Comparison of ENCODE assay signal across 9 mouse cellular contexts in the genomic region with DNA sequence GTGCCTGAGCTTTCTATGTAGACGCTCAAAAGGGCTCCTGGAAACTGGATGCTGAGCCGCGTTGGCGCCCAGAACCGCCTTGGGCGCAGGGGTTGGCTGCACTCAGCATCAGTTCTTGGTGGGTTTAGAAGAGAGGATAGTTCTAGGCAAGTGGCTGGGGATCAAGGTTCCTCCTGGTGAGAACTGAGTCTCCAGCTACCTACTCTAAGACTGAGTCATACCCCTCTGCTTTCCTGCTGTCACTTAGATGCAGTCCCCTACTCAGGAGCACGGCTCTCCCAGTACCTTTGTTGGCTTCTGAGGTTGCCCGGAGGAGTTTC. TPM values are rescaled to one million over a fixed set of nuclear protein-coding genes. Genes with fewer than 3 reads are reported as not detected.
A peak's percentile ranks its signal among the peaks of the same experiment; 100 is the strongest.
DNase-seq lines count a peak whose midpoint lies in the region; ATAC-seq and TF ChIP-seq lines count a peak whose summit lies in the region.
"Had no signal": no experiment of that assay in that cellular context is flagged by ENCODE, and none has a peak within 500 bp of the region (broad histone marks: within the 10 kb centered on the region; RNA-seq: fewer than 3 reads in every experiment).

No protein-coding gene starts in this region.

- no peak overlapping the region for H3K9ac ChIP-seq in heart, embryonic 12.5 days
- no peak overlapping the region for H3K9ac ChIP-seq in ES-Bruce4 (ENCODE audit: low read depth, poor library complexity, severe bottlenecking)
- 0 out of 2 replicates have a peak overlapping the region, but pooled peaks have one; percentile 8 for H3K9ac ChIP-seq in hindbrain, embryonic 11.5 days (ENCODE audit: low read depth, low read length)
- H3K9ac ChIP-seq in midbrain, embryonic 11.5 days (ENCODE audit: low read length) = no peak overlapping the region

- DNase-seq in heart, postnatal 4 days = no peak
- peak; percentile 46 for DNase-seq in hindbrain, embryonic 11.5 days (ENCODE audit: low spot score)
- peak; percentile 93 for DNase-seq in midbrain, embryonic 11.5 days (ENCODE audit: low spot score, missing footprints)
- no peak for DNase-seq in T-cell, adult 2 months (ENCODE audit: low spot score)
- DNase-seq in ovary, postnatal 36 days (ENCODE audit: low spot score) = no peak

- TF ChIP-seq CTCF in ES-Bruce4 (IDR thresholded peaks at IDR 0.05; ENCODE audit: low read depth, low read length) = no peak

- H3K36me3 ChIP-seq in heart, embryonic 12.5 days = no peaks in the 10 kb centered on the region
- no peaks in the 10 kb centered on the region for H3K36me3 ChIP-seq in ES-Bruce4 (ENCODE audit: control insufficient read depth, insufficient read depth, low read length, poor library complexity, severe bottlenecking)
- H3K36me3 ChIP-seq in hindbrain, embryonic 11.5 days (ENCODE audit: control insufficient read depth, insufficient read depth, low read length) = no peaks in the 10 kb centered on the region
- H3K36me3 ChIP-seq in midbrain, embryonic 11.5 days (ENCODE audit: control insufficient read depth, insufficient read depth, low read length) = no peaks in the 10 kb centered on the region

- H3K4me2 ChIP-seq in heart, embryonic 12.5 days = peak overlapping the region; percentile 67
- H3K4me2 ChIP-seq in hindbrain, embryonic 11.5 days (replicated peaks; ENCODE audit: low read depth, low read length) = peak overlapping the region; percentile 52
- H3K4me2 ChIP-seq in midbrain, embryonic 11.5 days = peak overlapping the region; percentile 44

- H3K27ac ChIP-seq in heart, embryonic 12.5 days (ENCODE audit: poor library complexity, severe bottlenecking) = no peak overlapping the region
- no peak overlapping the region for H3K27ac ChIP-seq in ES-Bruce4 (ENCODE audit: insufficient read depth, low read length)
- no peak overlapping the region for H3K27ac ChIP-seq in hindbrain, embryonic 11.5 days (ENCODE audit: low read depth, low read length)
- no peak overlapping the region for H3K27ac ChIP-seq in midbrain, embryonic 11.5 days (ENCODE audit: low read depth, low read length)

- H3K4me1 ChIP-seq in heart, embryonic 12.5 days (replicated peaks) = peaks cover 20% of the 10 kb centered on the region
- H3K4me1 ChIP-seq in ES-Bruce4 (ENCODE audit: control insufficient read depth, insufficient read depth, low read length) = no peaks in the 10 kb centered on the region
- peaks cover 7% of the 10 kb centered on the region for H3K4me1 ChIP-seq in hindbrain, embryonic 11.5 days (replicated peaks; ENCODE audit: control insufficient read depth, insufficient read depth, low read length)
- peaks cover 17% of the 10 kb centered on the region for H3K4me1 ChIP-seq in midbrain, embryonic 11.5 days (ENCODE audit: control insufficient read depth, insufficient read depth, low read length)

- H3K9me3 ChIP-seq in heart, embryonic 12.5 days (replicated peaks) = no peaks in the 10 kb centered on the region
- no peaks in the 10 kb centered on the region for H3K9me3 ChIP-seq in ES-Bruce4 (replicated peaks; ENCODE audit: control insufficient read depth, insufficient read depth, low read length, poor library complexity, severe bottlenecking)
- H3K9me3 ChIP-seq in hindbrain, embryonic 11.5 days (ENCODE audit: control insufficient read depth, low read length) = no peaks in the 10 kb centered on the region
- no peaks in the 10 kb centered on the region for H3K9me3 ChIP-seq in midbrain, embryonic 11.5 days (ENCODE audit: control insufficient read depth, low read length)

- peaks cover 57% of the 10 kb centered on the region for H3K27me3 ChIP-seq in heart, embryonic 12.5 days (replicated peaks)
- H3K27me3 ChIP-seq in ES-Bruce4 (ENCODE audit: control insufficient read depth, insufficient read depth, low read length, poor library complexity, severe bottlenecking) = peaks cover 11% of the 10 kb centered on the region; the same call in 1 of the 2 replicates
- peaks cover 39% of the 10 kb centered on the region for H3K27me3 ChIP-seq in hindbrain, embryonic 11.5 days (ENCODE audit: control insufficient read depth, insufficient read depth, low read length)
- H3K27me3 ChIP-seq in midbrain, embryonic 11.5 days (ENCODE audit: control insufficient read depth, insufficient read depth, low read length) = peaks cover 44% of the 10 kb centered on the region

- TF ChIP-seq POLR2A in ES-Bruce4 (IDR thresholded peaks at IDR 0.05; ENCODE audit: insufficient read depth, low read length) = no peak

- no peak for ATAC-seq in heart, embryonic 12.5 days (ENCODE audit: insufficient number of reproducible peaks, low FRiP score)
- ATAC-seq in hindbrain, embryonic 11.5 days (ENCODE audit: low FRiP score) = 0 out of 2 replicates have a peak, but pooled peaks have one; percentile 9
- ATAC-seq in midbrain, embryonic 11.5 days (ENCODE audit: low FRiP score) = peak; percentile 8; the same call in 1 of the 2 replicates
- ATAC-seq in megakaryocyte progenitor cell, adult 5-6 weeks (replicated peaks; ENCODE audit: poor library complexity) = no peak

- TF ChIP-seq EP300 in ES-Bruce4 (IDR thresholded peaks at IDR 0.05; ENCODE audit: insufficient read depth, low read depth, low read length) = no peak

- H3K4me3 ChIP-seq in heart, embryonic 12.5 days = peak overlapping the region; percentile 38
- peak overlapping the region; percentile 49 for H3K4me3 ChIP-seq in ES-Bruce4 (ENCODE audit: low read depth, low read length)
- H3K4me3 ChIP-seq in hindbrain, embryonic 11.5 days (ENCODE audit: low read depth, low read length) = peak overlapping the region; percentile 33
- H3K4me3 ChIP-seq in midbrain, embryonic 11.5 days (ENCODE audit: low read depth, low read length) = peak overlapping the region; percentile 32

- WGBS in heart, embryonic 12.5 days = 3% methylated on average over 8 of the region's 8 CpGs
- WGBS in hindbrain, embryonic 11.5 days = 8% methylated on average over 8 of the region's 8 CpGs
- WGBS in midbrain, embryonic 11.5 days = 3% methylated on average over 8 of the region's 8 CpGs

RNA-seq across cellular contexts. Expression of gene Rxfp3, which starts 0.5 kb away (rescaled TPM):
- 0.06 TPM in 2 replicates for polyA plus RNA-seq in heart, embryonic 12.5 days (2016; fragmentation: Nextera tagmentation; extraction: Ambion mirVana)
- under 1 TPM; 0.05 to 0.09 TPM for total RNA-seq in heart, postnatal 4 days (2021)
- polyA plus RNA-seq in ES-Bruce4 (2011; ENCODE audit: insufficient read depth, insufficient read length, low read depth, missing spikeins) = not detected in 2 replicates
- polyA plus RNA-seq in hindbrain, embryonic 11.5 days (2014; fragmentation: Nextera tagmentation; extraction: Ambion mirVana) = 0.71 and 1.6 TPM in 2 replicates
- 1.0 and 1.4 TPM in 2 replicates for polyA plus RNA-seq in midbrain, embryonic 11.5 days (2014; fragmentation: Nextera tagmentation; extraction: Ambion mirVana)
- not detected in 2 replicates for total RNA-seq in megakaryocyte progenitor cell, adult 5-6 weeks (2015)
- not detected in 2 replicates for total RNA-seq in megakaryocyte progenitor cell, adult 5-6 weeks (2017)

RNA-seq across cellular contexts. Expression of gene Adamts12, which starts 27.3 kb away (rescaled TPM):
- 1.1 and 1.4 TPM in 2 replicates for polyA plus RNA-seq in heart, embryonic 12.5 days (2016; fragmentation: Nextera tagmentation; extraction: Ambion mirVana)
- total RNA-seq in heart, postnatal 4 days (2021) = 10 to 100 TPM; 16.4 to 18.4 TPM
- polyA plus RNA-seq in ES-Bruce4 (2011; ENCODE audit: insufficient read depth, insufficient read length, low read depth, missing spikeins) = 0.93 and 1.0 TPM in 2 replicates
- polyA plus RNA-seq in hindbrain, embryonic 11.5 days (2014; fragmentation: Nextera tagmentation; extraction: Ambion mirVana) = 2.7 and 2.9 TPM in 2 replicates
- 2.3 and 2.9 TPM in 2 replicates for polyA plus RNA-seq in midbrain, embryonic 11.5 days (2014; fragmentation: Nextera tagmentation; extraction: Ambion mirVana)
- total RNA-seq in megakaryocyte progenitor cell, adult 5-6 weeks (2015) = 0.02 and 0.05 TPM in 2 replicates
- 0.41 TPM in 1 of 2 replicates, not detected in the other for total RNA-seq in megakaryocyte progenitor cell, adult 5-6 weeks (2017)

RNA-seq across cellular contexts. Expression of gene Slc45a2, which starts 36.8 kb away (rescaled TPM):
- 0.08 TPM in 1 of 2 replicates, not detected in the other for polyA plus RNA-seq in heart, embryonic 12.5 days (2016; fragmentation: Nextera tagmentation; extraction: Ambion mirVana)
- under 1 TPM in 1 of 2 experiments, not detected in 1; 0.10 TPM for total RNA-seq in heart, postnatal 4 days (2021)
- polyA plus RNA-seq in ES-Bruce4 (2011; ENCODE audit: insufficient read depth, insufficient read length, low read depth, missing spikeins) = not detected in 2 replicates
- 0.31 and 0.36 TPM in 2 replicates for polyA plus RNA-seq in hindbrain, embryonic 11.5 days (2014; fragmentation: Nextera tagmentation; extraction: Ambion mirVana)
- polyA plus RNA-seq in midbrain, embryonic 11.5 days (2014; fragmentation: Nextera tagmentation; extraction: Ambion mirVana) = 0.08 and 0.22 TPM in 2 replicates
- not detected in 2 replicates for total RNA-seq in megakaryocyte progenitor cell, adult 5-6 weeks (2015)
- not detected in 2 replicates for total RNA-seq in megakaryocyte progenitor cell, adult 5-6 weeks (2017)
- total RNA-seq: layer of hippocampus, adult 8-10 months had no signal

RNA-seq across cellular contexts. Expression of gene Amacr, which starts 55.8 kb away (rescaled TPM):
- 13.2 and 13.8 TPM in 2 replicates for polyA plus RNA-seq in heart, embryonic 12.5 days (2016; fragmentation: Nextera tagmentation; extraction: Ambion mirVana)
- 10 to 100 TPM; 14.6 to 15.6 TPM for total RNA-seq in heart, postnatal 4 days (2021)
- polyA plus RNA-seq in ES-Bruce4 (2011; ENCODE audit: insufficient read depth, insufficient read length, low read depth, missing spikeins) = 11.8 and 15.0 TPM in 2 replicates
- polyA plus RNA-seq in hindbrain, embryonic 11.5 days (2014; fragmentation: Nextera tagmentation; extraction: Ambion mirVana) = 10.1 and 15.4 TPM in 2 replicates
- 10.1 and 11.9 TPM in 2 replicates for polyA plus RNA-seq in midbrain, embryonic 11.5 days (2014; fragmentation: Nextera tagmentation; extraction: Ambion mirVana)
- total RNA-seq in megakaryocyte progenitor cell, adult 5-6 weeks (2015) = 2.6 and 2.8 TPM in 2 replicates
- total RNA-seq in megakaryocyte progenitor cell, adult 5-6 weeks (2017) = 2.0 and 3.3 TPM in 2 replicates

Comparison
In these comparisons a context has a peak if more than half of its experiments do, and no peak if none do; other contexts are left out.
1. ATAC-seq: peak in hindbrain, embryonic 11.5 days (single experiment) and midbrain, embryonic 11.5 days (single experiment); none in heart, embryonic 12.5 days (single experiment) and megakaryocyte progenitor cell, adult 5-6 weeks (single experiment).
2. DNase-seq: peak in hindbrain, embryonic 11.5 days (single experiment) and midbrain, embryonic 11.5 days (single experiment); none in heart, postnatal 4 days (single experiment), T-cell, adult 2 months (single experiment) and ovary, postnatal 36 days (single experiment).
3. Peak in every context shown above with its lines, with median percentiles within 50 percentile points of each other: H3K4me2 ChIP-seq and H3K4me3 ChIP-seq.